Mouse (Mus musculus) forelimb bud, embryonic 11.5 days (tissue): ENCODE data around the gene Acot7.
A peak's percentile ranks its signal among the peaks of the same experiment; 100 is the strongest.

Experiments used
- DNase-seq: peaks from one replicate; pipeline ENCODE4 v3.0.0-alpha.2; 2012; ENCODE audit warnings: low read depth, low spot score

Acot7 gene

DNA sequence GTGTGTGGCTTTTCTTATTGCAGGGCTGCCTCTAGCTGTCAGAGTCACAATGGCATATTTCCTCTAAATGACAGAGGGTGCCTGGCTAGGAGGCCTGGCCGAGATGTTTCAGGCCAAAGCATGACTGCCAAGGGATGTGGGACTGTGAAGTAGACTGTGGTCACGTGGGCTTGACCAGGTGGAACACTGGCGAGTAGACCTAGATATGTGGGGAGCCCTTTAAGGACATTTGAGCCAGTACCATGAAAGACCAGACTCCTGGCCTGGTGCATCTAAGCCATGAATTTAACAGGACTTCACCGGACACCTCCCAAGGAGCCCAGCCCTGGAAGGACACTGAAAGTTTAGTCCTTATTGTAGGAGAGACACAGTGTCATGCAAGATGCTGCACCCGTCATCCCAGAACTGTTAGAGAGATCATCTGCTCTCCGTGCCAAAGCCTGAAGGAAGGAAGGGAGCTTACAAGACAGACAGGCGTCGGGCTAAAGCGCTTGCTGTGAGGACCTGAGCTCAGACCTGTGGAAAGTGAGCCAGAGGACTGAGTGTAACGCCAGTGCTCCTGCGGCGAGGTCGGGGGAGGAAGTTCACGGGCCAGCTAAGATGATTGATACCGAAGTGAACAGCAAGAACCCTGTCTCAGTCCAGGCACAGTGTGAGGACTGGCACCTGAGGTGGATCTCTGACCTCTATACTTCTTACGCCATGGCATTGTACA is 2.2 kb downstream of the Acot7 start:
- no peak for DNase-seq

DNA sequence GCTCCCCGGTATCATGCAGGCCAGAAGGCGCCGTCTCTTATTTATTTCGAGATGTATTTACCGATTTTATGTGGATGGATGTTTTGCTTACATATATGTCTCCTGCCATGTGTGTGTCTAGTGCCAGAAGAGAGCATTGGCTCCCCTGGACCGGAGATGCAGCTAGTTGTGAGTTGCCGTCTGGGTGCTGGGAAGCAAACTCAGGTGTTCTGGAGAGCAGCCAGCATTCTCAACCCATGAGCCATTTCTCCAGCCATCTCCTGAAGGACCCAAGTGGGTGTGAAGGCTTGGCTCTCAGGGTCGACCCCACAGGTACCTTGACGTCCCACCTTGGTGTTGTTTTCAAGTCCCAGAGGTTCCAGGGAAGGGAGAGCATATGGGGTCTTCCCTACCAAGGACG is 4.3 kb downstream of the Acot7 start:
- DNase-seq, result no peak

DNA sequence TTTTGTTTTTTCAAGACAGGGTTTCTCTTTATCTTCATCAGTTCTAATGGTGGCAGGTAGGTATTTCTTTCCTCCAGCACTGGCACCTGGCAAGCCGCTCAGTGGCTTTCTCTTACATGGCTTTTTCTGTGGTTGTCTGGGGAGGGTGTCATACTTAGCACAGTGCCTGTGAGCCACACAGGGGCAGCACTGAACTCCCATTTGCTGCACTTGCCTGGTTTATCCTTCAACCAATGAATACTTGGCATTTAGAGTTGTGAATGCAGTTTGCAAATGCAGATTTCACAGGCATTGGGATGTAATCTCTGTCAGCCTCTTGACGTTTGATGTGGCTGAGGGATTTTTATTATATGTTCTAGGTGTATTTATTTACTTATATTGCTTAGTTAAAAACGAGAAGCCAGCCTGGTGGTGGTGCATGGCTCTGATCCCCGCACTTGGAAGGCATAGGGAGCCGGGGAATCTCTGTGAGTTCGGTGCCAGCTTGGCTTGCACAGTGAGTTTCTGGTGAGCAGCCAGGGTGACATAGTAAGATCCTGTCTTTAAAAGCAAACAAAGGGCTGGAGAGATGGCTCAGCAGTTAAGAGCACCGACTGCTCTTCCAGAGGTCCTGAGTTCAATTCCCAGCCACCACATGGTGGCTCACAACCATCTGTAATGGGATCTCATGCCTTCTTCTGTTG is 6.6 kb downstream of the Acot7 start:
- no peak for DNase-seq

DNA sequence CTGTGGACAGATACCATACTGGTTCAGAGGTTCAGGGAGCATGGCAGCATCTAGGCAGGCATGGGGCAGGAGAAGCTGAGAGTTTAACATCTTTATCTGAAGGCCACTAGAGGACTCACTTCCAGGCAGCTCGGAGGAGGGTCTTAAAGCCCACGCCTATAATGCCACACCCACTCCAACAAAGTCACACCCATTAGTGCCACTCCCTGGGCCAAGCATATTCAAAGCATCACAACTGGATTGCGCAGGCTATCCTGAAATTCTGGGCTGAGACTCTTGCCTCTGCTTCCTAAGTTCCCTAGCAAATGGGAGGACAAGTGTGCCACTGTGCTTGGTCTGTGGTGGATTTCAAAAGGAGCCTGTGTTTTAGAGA is 7.2 kb downstream of the Acot7 start:
- DNase-seq, result peak; percentile 67

DNA sequence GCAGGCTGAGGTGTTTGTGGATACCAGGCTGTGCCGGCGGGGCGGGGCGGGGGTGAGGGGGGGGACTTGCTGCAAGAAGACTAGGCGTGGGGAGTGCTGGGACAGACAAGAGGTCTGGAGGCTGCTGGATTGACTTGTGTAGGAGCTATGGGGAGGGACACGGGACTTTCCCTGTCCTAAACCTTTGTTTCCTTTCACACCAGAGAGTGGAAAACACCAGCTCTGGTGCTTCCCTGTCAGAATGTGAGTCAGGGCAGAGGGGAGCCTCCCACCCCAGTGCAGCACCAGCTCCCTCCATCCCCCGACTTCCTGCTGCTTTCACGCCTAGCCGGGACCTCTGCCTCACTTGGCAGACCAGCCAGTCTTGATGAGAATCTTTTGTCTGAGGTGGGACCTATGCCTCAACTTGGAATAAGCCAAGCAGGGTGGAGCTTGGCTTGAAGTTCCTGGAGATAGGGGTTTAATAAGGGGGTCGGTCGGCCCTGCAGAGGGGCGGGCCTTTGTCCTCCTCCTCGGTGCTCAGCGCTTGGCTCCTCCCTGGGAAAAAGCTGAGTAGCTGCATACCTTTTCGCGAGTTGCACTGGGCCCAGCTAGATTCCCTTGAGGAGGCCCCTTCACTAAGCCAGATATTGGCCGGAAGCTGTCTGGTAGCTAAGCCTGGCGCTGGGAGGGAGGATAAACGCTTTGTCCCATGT is 7.7 kb downstream of the Acot7 start:
- DNase-seq, result peak; percentile 48

DNA sequence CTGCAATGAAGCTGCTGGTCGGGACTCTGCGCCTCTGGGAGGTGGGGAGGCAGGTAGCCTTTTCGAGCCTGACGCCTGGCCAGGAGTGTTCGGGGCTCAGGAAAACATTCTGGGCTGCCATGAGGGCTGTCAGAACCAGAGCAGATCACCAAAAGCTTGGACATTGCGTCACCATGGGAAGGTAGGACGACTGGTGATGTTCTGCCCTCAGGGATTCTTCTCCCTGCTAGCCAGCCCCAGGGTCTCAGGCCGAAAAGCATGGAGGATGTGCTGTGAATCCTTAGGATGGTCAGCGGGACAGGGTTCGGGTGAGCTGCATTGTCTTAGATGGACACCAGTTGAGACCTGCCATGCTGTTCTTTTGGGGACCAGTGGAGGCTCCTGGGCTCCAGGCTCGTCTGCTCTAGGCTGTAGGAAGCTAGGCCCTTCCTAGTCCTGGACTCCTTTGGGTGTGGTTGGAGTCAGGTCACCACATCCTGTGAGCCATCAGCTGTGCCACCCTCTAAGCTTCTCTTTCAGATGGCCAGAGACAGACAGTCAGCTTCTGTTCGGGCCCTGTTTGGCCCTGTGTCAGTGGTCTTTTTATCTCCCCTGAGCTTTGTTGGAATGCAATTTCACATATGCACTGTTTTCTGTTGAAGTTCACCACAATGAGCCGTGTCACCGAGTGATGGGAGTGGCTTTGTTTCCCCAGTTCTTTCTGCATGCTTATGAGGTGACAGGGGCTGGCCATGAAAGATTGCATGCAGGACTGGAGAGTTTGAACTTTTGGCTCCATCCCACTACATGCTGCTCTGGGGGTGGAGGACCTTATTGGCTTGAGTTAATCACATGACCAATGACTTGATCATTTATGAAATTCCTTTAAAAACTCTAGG is 8.5 kb downstream of the Acot7 start:
- DNase-seq, result no peak

DNA sequence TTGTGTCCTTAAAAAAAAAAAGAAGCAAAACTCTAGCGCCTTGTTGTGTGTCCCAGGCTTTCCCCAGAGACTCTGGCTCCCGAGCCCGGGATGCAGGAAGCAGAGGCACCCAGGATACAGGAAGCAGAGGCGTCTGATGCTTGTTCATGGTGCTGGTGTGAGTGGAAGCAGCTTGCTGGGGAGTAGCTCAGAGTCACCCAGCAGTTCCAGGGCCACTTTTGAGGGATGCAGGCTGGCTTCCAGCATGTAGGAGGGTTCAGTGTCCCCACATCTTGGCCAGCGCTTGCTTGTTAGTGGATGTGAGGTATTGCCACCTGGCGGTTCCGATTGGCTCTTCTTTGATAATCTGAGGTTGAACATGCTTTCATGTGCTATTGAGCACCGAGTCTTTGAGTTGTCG is 9.2 kb downstream of the Acot7 start:
- DNase-seq, result no peak

DNA sequence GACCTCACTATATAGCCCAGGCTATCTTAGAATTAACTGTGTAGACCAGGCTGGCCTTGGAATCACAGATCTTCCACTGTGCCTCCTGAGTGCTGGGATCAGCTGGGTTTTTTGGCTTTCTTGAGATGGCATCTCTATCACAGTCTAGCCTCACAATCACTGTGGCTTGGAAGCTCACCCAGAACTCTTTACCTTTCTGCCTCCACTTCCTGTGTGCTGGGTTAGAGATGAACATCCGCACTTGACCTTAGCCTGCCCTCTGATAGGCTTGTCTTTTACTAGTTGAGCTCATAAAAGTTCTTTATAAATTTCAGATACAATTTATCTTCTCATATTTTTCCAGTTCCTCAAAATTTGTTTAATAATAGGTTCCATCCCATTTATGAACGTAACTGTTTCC is 10.7 kb downstream of the Acot7 start:
- no peak for DNase-seq

DNA sequence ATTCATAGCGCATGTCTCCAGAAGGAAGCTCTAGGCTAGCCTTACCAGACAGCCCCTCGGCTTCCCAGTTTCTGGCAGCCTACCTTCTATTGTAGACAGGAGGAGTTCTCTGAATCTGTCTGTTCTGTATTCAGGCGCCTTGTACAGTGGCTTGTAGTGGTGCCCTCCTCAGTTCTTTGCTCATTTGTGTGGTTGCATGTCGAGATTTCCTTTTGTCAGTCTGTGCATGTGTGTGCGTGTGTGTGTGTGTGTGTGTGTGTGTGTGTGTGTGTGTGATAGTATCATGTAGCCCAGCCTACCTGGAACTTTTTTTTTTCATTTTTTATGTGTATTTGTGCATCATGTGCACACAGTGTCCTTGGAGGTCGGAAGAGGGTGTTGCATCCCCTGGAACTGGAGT is 11.1 kb downstream of the Acot7 start:
- DNase-seq, result no peak

DNA sequence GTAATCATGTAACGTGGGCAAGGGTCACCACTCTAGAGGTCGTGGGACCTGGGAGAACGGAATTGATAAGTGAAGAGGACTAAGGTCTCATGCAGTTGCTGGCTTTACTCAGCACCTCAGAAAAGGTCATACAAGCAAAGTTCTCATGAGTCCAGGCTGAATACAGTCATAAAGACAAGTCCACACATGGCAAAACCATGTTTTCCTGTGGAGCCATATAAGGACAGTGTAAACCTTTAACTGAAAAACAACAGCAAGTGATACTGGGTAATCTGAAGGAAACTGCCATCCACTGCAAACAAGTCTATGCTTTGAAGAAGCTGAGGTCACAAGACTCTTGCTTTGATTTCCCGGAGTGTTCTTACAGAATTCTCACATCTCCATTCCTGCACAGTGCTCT is 11.8 kb downstream of the Acot7 start:
- DNase-seq, result no peak

DNA sequence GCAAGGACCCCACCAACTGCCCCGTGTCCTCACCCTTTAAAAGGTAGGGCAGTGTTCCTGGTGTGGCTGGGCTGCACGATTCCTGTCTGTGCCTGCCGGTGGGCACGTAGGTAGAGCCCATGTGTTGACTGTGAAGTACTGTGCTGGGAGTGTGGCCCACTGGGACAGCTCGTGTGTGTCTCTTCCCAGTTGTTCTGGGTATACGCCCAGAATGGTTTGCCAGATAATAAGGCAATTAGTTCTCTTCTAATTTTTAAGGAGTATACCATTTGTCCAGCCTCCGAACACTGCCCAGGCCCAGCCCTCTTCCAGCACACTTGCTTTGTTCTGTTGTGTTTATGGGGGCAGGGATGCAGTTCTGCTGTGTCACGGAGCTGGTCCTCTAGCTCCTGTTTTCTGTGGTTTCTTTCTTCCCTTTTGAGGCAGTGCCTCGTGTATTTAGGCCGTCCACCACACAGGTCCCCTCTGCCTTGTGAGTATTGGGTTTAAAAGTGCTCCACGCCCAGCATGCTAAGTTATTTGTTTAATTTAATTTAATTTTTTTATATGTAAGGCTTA is 12.2 kb downstream of the Acot7 start:
- DNase-seq, result no peak

DNA sequence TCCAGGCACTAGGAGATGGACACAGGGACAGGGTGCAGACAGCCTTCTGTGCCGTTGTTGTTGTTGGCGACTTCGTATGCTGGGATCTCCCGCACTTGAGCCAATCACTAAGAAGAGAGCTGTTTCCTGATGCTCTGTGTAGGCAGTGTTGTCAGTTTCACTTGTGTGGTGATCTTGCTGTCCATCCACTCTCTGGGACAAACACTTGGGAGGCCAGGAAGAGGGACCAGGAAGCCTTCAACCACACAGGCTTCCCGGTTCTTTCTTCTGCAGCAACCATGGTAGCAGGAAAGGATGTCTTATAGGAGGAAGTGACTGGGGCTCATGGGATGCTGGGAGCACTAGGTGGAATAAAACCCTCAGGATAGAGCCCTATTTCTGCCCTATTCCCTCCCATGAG is 12.8 kb downstream of the Acot7 start:
- no peak for DNase-seq

DNA sequence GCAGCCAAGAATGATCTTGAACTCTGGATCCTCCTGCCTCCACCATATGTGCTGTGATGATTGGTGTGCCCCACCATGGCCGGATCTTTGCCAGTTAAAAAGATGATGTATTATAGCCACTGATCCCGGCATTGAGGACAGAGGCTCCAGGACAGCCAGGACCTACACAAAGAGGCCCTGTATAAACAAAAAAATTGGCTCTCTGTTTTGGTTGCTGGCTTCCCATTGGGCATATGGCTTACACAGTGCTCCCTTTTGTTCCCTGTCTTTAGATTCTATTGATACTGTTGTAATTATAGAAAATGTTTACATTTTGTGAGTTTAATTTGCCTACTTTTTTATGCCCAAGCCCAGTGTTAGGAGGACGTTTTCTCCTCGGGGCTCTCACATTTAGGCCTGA is 14.6 kb downstream of the Acot7 start:
- no peak for DNase-seq

DNA sequence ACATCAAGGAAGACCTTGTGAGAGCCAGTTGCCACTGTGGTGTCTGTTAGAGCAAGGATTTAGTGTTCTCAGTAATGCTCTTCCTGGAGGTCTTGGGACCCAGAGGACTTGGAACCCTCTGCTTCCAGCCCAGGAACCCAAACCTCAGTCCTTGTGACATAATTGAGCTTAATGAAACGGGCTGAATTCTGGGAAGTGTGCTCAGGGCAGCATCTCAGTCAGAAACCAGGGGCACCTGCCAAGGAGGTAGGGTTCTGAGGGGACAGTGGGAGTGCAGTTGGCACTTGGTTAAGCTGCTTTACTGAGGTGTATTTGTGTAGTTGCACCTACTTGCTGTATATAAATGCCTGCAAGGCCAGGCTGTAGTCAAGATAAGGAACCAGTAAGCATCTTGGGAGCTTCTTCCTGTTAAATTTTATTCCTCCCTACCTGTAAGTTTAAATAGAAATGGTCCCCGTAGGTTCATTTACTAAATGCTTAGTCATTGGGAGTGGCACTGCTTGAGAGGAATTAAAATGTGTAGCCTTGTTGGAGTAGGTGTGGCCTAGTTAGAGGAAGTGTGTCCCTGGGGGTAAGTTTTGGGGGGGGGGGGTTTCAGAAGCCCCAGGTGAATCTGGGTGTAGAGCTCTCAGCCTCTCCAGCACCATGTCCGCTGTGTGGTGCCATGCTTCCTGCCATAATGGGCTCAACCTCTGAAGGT is 16.7 kb downstream of the Acot7 start:
- DNase-seq, result no peak

DNA sequence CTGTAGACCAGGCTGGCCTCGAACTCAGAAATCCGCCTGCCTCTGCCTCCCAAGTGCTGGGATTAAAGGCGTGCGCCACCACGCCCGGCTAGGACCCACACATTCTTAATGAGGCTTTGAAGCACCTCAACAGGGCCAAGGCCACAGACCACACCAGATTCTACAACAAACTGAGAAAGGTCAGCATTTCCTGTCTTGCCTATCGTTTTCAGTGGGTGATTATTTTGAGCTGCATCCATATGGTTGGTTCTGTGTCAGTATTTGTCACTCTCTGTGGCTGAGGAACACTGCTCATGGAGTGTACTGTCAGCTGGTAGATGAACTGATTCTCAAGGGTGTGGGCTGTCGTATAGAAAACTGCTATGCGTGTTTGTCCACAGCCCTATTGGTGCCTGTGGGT is 18.3 kb downstream of the Acot7 start:
- DNase-seq, result no peak

DNA sequence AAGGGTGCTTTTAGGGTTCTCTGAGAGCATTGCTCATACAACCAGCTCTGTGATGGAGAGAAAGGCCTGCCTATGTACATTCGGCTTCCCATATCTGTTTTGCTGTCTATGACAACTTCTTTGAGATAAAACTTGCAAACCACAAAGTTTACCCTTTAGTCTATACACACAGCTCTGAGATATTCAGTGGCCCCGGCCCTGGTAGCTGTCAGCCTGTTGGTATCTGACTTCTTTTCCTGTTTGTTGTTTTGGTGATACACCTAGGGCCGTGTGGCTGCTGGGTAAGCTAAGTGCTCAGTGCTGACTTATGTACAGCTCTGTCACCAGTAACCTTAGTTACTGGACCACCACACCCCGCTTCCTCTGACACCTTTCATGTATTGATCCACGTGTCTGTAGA is 19.6 kb downstream of the Acot7 start:
- DNase-seq, result no peak

DNA sequence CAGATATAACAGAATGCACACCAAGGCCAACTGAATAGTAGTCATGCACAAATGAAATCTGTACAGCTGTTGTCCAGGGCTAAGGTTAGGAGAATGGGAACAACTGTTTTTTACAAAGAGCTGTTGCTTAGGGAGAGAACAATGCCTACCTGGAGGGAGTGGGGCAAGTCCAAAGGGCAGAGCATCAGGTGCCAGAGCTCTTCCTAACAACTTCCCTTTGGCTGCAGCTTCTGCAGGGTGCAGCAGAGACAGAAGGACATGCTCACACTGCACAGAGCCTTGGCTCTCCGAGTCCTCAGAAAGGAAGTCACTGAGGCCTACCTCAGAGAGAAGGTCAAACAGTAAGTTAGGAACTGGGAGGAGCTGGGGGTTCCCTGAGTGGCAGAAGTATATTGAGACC is 21.7 kb downstream of the Acot7 start:
- DNase-seq, result no peak

DNA sequence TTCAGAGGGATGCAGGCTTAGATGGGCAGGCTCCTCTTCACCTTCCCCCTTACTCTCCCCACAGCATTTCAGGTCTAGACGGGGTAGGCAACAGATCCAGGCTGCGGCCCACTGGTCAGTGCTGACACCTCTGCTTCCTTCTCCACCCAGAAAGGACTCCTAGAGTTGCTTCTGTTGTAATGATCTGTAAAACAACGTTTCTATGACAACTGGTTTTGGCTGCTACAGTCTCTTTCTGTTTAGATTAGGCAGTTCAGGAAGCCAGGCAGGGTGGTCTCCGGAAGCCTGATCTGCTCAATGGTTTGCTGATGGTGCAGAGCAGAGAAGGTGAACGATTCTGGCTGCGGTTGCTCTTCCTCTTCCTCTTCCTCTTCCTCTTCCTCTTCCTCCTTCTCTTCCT is 23.6 kb downstream of the Acot7 start:
- no peak for DNase-seq

DNA sequence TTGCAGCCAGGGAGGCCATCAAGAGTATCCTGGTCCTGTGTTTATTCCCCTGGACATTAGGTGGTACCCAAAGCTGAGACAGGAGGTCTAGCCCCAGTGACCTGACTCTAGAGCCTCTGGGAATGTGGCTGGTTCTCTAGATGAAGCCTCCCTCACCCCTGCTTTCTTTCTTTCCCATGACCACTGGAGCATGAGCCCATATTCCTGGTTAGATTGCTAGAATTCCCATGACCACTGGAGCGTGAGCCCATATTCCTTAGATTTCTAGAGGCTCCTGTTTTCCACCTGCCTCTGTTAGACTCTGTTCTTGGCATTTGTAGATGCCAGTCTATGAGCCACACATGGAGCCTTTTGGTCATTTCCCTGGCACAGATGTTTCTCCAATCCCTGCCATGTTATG is 24.5 kb downstream of the Acot7 start:
- DNase-seq, result no peak

DNA sequence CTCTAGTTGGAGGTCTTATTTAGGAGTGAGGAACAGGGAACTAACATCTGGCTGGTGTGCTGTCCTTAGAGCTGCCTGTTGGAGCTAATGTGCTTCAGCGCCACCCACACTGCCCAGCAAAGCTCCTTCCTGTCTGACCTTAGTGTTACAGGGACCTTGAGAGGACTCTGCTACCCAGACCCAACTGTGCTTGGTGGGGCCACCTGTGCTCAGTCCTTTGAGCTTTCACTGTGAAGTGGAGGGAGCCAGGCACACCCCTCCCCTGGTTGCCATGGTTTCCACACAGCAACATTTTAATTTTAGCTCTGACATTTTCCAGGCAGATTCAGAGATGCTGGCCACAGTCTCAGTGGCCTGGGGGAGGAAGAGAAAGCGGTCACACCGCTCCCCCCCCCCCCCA is 25.0 kb downstream of the Acot7 start:
- DNase-seq, result no peak

DNA sequence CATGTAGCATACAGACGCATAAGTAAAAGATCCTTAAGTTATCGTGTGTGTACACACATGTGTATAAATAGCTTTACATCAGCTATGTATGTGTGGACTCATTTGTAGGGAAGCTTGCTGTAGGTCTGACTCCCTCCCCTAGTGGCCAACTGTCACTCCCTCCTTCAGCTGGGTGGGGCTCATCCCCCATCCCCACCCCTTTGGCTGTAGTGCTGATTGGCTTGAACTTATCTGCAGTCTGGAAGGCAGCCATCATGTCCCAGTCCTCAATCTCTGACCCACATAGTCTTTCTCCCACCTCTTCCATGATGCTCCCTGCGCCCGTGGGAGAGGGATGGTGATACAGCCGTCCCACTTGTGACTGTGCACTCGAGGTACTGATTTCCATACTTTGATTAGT is 26.7 kb downstream of the Acot7 start:
- no peak for DNase-seq
